Mouse (Mus musculus): ENCODE measurements around the gene Sept3. TPM values are rescaled to one million over a fixed set of nuclear protein-coding genes. Genes with fewer than 3 reads are reported as not detected.

Sept3 gene
- total RNA-seq, 2 experiments from 2014 or later = 0.07 to 0.08 TPM

- ATAC-seq (replicated peaks; ENCODE audit: poor library complexity) = no peak
Measured at GRCm38 (mm10) chr15:82268783-82269182, 5.9 kb upstream of the Sept3 start.

- peak; percentile 74 for ATAC-seq (replicated peaks; ENCODE audit: poor library complexity)
Measured at GRCm38 (mm10) chr15:82271201-82271600, 3.5 kb upstream of the Sept3 start.

GRCm38 (mm10) chr15:82272295-82272694, 2.4 kb upstream of the Sept3 start:
- no peak for ATAC-seq (replicated peaks; ENCODE audit: poor library complexity)

GRCm38 (mm10) chr15:82274927-82275901, 521 bp downstream of the Sept3 start:
- ATAC-seq (replicated peaks; ENCODE audit: poor library complexity) = 0 out of 2 replicates have a peak, but pooled peaks have one; percentile 7

DNA sequence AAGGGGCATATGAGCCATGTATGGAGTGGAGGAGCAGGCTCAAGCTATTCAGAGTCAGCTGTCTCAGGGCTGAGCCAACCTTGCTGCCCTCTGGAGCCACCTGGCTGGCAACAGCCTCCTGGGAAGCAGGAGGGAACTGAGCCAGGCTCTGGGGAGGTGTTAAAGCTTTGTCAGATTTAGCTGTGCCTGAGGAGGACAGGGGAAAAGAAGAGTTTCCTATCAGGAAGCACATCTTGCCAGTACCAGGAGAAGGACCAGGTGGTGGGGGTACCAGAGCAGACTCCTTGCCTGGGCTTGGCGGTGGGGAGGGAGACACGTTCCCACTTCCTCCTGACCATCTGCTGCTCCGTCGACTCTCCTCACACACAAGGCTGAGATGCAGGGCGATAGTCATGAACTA, 2.9 kb downstream of the Sept3 start:
- ATAC-seq (replicated peaks; ENCODE audit: poor library complexity) = no peak

- ATAC-seq (replicated peaks; ENCODE audit: poor library complexity) = no peak
Measured at GRCm38 (mm10) chr15:82280638-82281037, 5.9 kb downstream of the Sept3 start.

- ATAC-seq (replicated peaks; ENCODE audit: poor library complexity) = peak; percentile 86
Measured at GRCm38 (mm10) chr15:82286157-82286556, 11.5 kb downstream of the Sept3 start.

GRCm38 (mm10) chr15:82290252-82290651, 15.6 kb downstream of the Sept3 start:
- ATAC-seq (replicated peaks; ENCODE audit: poor library complexity) = no peak

DNA sequence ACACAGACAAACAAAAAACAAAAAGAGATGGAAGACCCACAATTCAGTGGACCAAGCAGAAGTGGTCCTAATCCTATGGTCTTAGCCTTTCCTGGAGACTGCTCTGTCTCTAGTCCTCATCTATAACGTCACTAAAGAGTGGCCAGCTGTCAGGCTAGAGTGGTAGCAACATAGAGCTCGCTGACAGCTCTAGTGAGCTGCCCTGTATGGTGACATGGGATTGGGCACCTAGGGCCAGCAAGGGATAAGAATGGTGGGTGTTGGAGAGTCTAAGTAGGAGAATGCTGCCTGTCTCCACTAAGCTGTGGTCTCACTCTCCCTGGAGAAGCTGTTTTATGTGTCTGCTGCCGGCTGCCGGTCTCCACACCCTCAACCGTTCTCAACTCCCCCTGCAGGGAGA, 18.2 kb downstream of the Sept3 start:
- ATAC-seq (replicated peaks; ENCODE audit: poor library complexity) = no peak

DNA sequence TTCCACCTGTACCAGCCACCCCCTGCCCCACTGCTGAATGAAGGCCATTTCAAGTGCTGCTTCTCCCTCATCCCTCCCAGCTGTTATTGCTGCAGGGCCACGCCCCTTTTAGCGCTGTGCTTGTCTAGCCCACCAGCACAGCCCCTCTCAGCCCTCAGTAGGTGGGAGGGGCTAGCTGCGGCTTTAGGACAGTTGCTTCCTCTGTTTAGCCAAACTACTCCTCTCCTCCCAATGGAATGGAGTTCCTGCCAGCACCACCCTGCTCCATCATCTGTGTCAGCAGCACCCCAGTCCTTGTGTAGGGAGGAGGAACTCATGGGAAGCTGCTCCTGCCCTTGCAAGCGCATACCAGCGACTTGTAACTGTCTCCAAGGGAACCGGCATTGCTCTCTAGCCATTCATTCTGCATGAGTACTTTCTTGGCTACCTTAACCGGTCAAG, 18.6 kb downstream of the Sept3 start:
- no peak for ATAC-seq (replicated peaks; ENCODE audit: poor library complexity)

DNA sequence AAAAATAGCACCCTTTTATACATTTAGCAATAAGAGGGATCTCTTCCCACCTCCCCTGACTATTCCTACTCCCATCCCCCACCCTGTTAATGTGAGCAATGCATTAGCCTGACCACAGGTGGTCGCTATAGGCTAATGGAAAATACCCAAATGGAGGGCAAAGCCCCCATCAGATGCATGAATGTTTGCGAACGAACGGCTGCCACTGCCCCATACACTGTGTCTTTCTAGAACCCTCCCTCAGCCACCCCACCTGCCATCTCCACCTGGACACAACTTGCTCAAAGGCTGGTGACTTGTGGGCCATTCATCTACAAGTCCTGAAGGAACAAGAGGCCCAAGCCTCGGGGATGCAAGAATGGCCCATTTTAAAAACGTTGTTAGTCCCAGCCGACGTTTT, 19.4 kb downstream of the Sept3 start:
- ATAC-seq (replicated peaks; ENCODE audit: poor library complexity) = peak; percentile 74

DNA sequence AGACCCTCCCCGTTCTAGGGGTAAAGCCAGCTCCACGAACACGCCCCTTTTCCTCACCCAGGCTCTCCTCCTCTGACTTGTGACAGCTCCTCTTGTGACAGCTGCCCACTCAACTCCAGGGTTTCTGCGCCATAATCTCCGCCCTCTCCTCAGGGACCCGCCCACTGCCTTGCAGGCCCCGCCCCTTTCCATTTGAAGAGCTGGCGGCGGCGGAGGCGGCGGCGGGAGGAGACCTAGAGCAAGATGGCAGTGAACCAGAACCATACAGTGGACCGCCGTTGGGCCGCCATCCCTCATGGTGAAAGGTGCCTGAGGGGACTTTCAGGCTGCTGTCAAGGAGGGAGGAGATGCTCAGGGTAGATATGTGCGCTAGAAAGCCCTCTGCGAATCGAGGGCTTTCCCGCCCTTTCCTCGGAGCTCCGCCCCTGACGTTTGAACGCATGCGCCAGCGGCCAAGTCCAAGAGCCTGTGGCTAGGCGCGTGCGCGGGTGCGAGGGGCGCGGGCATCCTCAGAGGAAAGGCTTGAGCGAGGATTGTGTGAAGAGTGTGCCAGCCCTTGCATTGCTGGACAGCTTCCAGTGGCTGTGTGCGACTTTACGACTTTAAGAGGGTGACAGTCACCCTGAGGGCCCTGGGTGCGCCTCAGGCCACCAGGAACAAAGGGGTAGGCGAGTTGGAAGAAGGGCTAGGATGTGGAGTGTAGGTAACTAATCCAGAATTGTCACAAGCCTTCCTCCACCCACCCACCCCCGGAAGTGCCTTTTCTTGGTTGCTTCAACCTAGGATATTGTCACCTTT, 24.3 kb downstream of the Sept3 start, which contains the start of gene Wbp2nl:
Gene Wbp2nl (plus strand): TSS at position 191 of the 798 bp plus-strand sequence.
- ATAC-seq (replicated peaks; ENCODE audit: poor library complexity) = no peak

- no peak for ATAC-seq (replicated peaks; ENCODE audit: poor library complexity)
Measured at GRCm38 (mm10) chr15:82307107-82307506, 32.4 kb downstream of the Sept3 start.

GRCm38 (mm10) chr15:82308416-82308815, 33.7 kb downstream of the Sept3 start:
- no peak for ATAC-seq (replicated peaks; ENCODE audit: poor library complexity)

DNA sequence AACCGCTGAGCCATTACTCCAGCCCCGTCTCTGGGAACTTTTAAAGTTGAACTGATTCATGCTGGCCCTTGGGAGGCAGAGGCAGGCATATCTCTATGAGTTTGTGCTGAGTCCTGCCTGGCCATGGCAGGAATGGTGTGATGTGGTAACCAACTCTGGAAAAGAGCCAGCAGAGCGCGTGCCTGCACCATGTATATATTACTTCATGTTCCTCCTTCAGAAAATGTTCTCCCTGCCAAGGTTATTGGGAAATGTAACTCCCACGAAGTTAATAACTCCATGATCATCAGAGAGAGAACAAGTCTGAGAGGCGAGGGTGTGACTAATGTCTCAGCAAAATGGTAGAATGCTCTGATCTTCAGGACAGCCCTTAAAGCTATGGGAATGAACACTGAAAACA, 43.1 kb downstream of the Sept3 start:
- ATAC-seq (replicated peaks; ENCODE audit: poor library complexity) = peak; percentile 71

DNA sequence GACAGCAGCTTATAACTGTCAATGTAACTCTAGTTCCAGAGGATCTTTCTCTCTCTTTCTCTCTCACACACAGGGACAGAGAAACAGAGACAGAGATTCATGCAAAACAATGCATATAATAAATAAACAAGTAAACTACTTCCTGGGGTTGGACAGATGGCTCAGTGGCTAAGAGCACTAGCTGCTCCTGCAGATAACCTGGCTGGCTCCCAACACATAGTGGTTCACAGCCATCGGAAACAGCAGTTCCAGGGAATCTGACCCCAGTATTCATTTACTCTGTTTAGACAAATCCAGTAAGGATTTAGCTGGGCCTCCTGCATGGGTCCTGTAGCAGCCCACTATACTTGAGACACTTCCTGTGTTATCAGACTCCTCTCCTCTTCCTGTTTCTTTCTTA, 44.9 kb downstream of the Sept3 start:
- ATAC-seq (replicated peaks; ENCODE audit: poor library complexity) = no peak

DNA sequence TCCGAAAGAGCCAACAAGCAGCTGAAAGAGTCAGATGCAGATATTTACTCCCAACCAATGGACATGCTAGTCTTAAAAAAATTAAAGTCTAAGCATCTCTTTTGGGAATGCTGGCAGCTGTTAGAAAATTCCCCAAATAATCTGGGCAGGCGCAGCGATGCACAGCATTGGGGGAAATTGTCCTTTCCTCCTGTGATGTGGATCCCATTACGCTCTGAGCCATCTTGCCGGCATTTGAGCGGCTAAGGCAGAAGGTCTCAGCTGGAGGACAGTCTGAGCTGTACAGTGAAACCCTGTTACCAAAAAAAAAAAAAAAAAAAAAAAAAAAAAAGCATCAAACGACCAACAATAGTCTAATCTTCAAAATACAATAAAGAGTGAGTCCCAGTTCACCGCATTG, 47.5 kb downstream of the Sept3 start:
- no peak for ATAC-seq (replicated peaks; ENCODE audit: poor library complexity)

- peak; percentile 76 for ATAC-seq (replicated peaks; ENCODE audit: poor library complexity)
Measured at GRCm38 (mm10) chr15:82325382-82325781, 50.7 kb downstream of the Sept3 start.

GRCm38 (mm10) chr15:82335194-82335593, 60.5 kb downstream of the Sept3 start:
- no peak for ATAC-seq (replicated peaks; ENCODE audit: poor library complexity)

- ATAC-seq (replicated peaks; ENCODE audit: poor library complexity) = no peak
Measured at GRCm38 (mm10) chr15:82336629-82337028, 61.9 kb downstream of the Sept3 start.

DNA sequence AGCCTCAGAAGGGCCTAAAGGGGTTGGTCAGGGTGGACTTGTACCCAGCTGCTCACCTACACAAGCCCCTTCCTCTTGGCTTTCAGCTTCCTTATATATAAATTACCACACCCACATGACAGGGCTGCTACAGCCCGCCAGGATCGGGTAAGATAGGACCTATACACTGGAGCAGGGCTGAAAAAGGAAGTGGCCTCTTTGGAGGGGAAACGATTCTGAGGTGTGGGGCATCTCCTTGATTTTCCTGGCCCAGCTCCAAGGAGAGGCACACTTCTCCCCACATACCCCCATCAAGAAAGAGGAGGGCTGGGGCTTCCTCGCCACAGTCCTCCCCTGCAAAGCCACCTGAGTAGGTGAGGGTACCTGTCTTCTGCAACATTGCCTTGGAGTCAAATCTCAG, 63.2 kb downstream of the Sept3 start:
- ATAC-seq (replicated peaks; ENCODE audit: poor library complexity) = peak; percentile 15

Data from megakaryocyte progenitor cell, adult 5-6 weeks (primary cell).